Mouse (Mus musculus) ovary, postnatal 36 days (tissue): ENCODE data around the gene Vegfd.

Source experiments
- DNase-seq: peaks from one replicate; pipeline ENCODE4 v3.0.0; 2022; ENCODE audit warnings: low spot score, mixed read lengths

The Vegfd gene

GRCm38 (mm10) chrX:164373081-164373480 is at the start of gene Vegfd:
Gene Vegfd (plus strand): TSS chrX:164373378.
- DNase-seq = peak; percentile 8

GRCm38 (mm10) chrX:164323391-164323913 is 49.7 kb upstream of the Vegfd start:
- DNase-seq = no peak

GRCm38 (mm10) chrX:164330351-164330750 is 42.8 kb upstream of the Vegfd start:
- DNase-seq = no peak

- DNase-seq = no peak
Measured at GRCm38 (mm10) chrX:164330766-164331165, 42.4 kb upstream of the Vegfd start.

- DNase-seq = no peak
Measured at GRCm38 (mm10) chrX:164338591-164338990, 34.6 kb upstream of the Vegfd start.

- no peak for DNase-seq
Measured at GRCm38 (mm10) chrX:164345359-164345938, 27.7 kb upstream of the Vegfd start.

- no peak for DNase-seq
Measured at GRCm38 (mm10) chrX:164348937-164349336, 24.2 kb upstream of the Vegfd start.

GRCm38 (mm10) chrX:164365153-164365865 is 7.9 kb upstream of the Vegfd start:
- DNase-seq = no peak

GRCm38 (mm10) chrX:164370576-164370975 is 2.6 kb upstream of the Vegfd start:
- no peak for DNase-seq

- no peak for DNase-seq
Measured at GRCm38 (mm10) chrX:164374586-164374985, 1.4 kb downstream of the Vegfd start.

- no peak for DNase-seq
Measured at GRCm38 (mm10) chrX:164379721-164380120, 6.5 kb downstream of the Vegfd start.

- peak; percentile 84 for DNase-seq
Measured at GRCm38 (mm10) chrX:164381618-164382408, 8.6 kb downstream of the Vegfd start.

GRCm38 (mm10) chrX:164394091-164394490 is 20.9 kb downstream of the Vegfd start:
- no peak for DNase-seq

- no peak for DNase-seq
Measured at GRCm38 (mm10) chrX:164398456-164398855, 25.3 kb downstream of the Vegfd start.

- no peak for DNase-seq
Measured at GRCm38 (mm10) chrX:164405080-164405649, 32.0 kb downstream of the Vegfd start.

GRCm38 (mm10) chrX:164406133-164407022 is 33.2 kb downstream of the Vegfd start:
- DNase-seq = no peak

- no peak for DNase-seq
Measured at GRCm38 (mm10) chrX:164408301-164408927, 35.2 kb downstream of the Vegfd start.

GRCm38 (mm10) chrX:164410562-164410961 is 37.4 kb downstream of the Vegfd start:
- no peak for DNase-seq

- no peak for DNase-seq
Measured at GRCm38 (mm10) chrX:164416803-164417202, 43.6 kb downstream of the Vegfd start.

- no peak for DNase-seq
Measured at GRCm38 (mm10) chrX:164418008-164418407, 44.8 kb downstream of the Vegfd start.

GRCm38 (mm10) chrX:164419471-164419939 is 46.3 kb downstream of the Vegfd start, which contains the start of gene Piga:
Gene Piga (plus strand): TSS chrX:164419787.
- DNase-seq = peak; percentile 86
